26 mouse cellular contexts compared by ENCODE assay signal in genomic region chr13:97954956-97955496, GRCm38 (mm10).
A peak's percentile ranks its signal among the peaks of the same experiment; 100 is the strongest.
DNase-seq lines count a peak whose midpoint lies in the region; ATAC-seq and TF ChIP-seq lines count a peak whose summit lies in the region.
"Had no signal": no experiment of that assay in that cellular context is flagged by ENCODE, and none has a peak within 500 bp of the region (broad histone marks: within the 10 kb centered on the region; RNA-seq: fewer than 3 reads in every experiment).

No protein-coding gene starts in this region.

- 31% methylated on average over 7 of the region's 7 CpGs for WGBS in heart, adult 2 months
- WGBS in intestine, embryonic 15.5 days: 30% methylated on average over 7 of the region's 7 CpGs
- 42% methylated on average over 7 of the region's 7 CpGs for WGBS in intestine, postnatal 0 days
- 31% methylated on average over 7 of the region's 7 CpGs for WGBS in limb, embryonic 13.5 days
- WGBS in limb, embryonic 10.5 days: 33% methylated on average over 7 of the region's 7 CpGs
- WGBS in limb, embryonic 14.5 days: 30% methylated on average over 7 of the region's 7 CpGs

- no peaks in the 10 kb centered on the region for H3K36me3 ChIP-seq in heart, adult 2 months (ENCODE audit: control insufficient read depth, insufficient read depth, low read length)
- no peaks in the 10 kb centered on the region for H3K36me3 ChIP-seq in intestine, embryonic 15.5 days
- peaks cover 6% of the 10 kb centered on the region; the same call in 1 of the 2 replicates for H3K36me3 ChIP-seq in intestine, postnatal 0 days (ENCODE audit: control insufficient read depth, insufficient read depth)
- H3K36me3 ChIP-seq in limb, embryonic 13.5 days: peaks cover 40% of the 10 kb centered on the region
- peaks cover 10% of the 10 kb centered on the region; the same call in 1 of the 2 replicates for H3K36me3 ChIP-seq in limb, embryonic 10.5 days
- H3K36me3 ChIP-seq in limb, embryonic 14.5 days (ENCODE audit: control insufficient read depth, insufficient read depth, low read length): peaks cover 26% of the 10 kb centered on the region
- H3K36me3 ChIP-seq: embryonic facial prominence, embryonic 12.5 days; liver, embryonic 15.5 days had no signal

- no peak overlapping the region for H3K27ac ChIP-seq in heart, adult 2 months
- H3K27ac ChIP-seq in intestine, embryonic 15.5 days: no peak overlapping the region
- no peak overlapping the region for H3K27ac ChIP-seq in intestine, postnatal 0 days (ENCODE audit: low read depth, low read length)
- no peak overlapping the region for H3K27ac ChIP-seq in limb, embryonic 13.5 days
- H3K27ac ChIP-seq in limb, embryonic 10.5 days: no peak overlapping the region
- no peak overlapping the region for H3K27ac ChIP-seq in limb, embryonic 14.5 days (replicated peaks; ENCODE audit: low read depth, low read length)
- H3K27ac ChIP-seq: embryonic facial prominence, embryonic 12.5 days; gastrocnemius, adult 2 months; hindbrain, embryonic 12.5 days; liver, embryonic 15.5 days; lung, embryonic 15.5 days had no signal

- no peaks in the 10 kb centered on the region for H3K9me3 ChIP-seq in intestine, embryonic 15.5 days
- no peaks in the 10 kb centered on the region for H3K9me3 ChIP-seq in intestine, postnatal 0 days (ENCODE audit: control insufficient read depth)
- no peaks in the 10 kb centered on the region for H3K9me3 ChIP-seq in limb, embryonic 13.5 days
- no peaks in the 10 kb centered on the region for H3K9me3 ChIP-seq in limb, embryonic 10.5 days (replicated peaks)
- no peaks in the 10 kb centered on the region for H3K9me3 ChIP-seq in limb, embryonic 14.5 days (ENCODE audit: control insufficient read depth, low read length)
- H3K9me3 ChIP-seq: embryonic facial prominence, embryonic 12.5 days; hindbrain, embryonic 12.5 days; liver, embryonic 15.5 days; lung, embryonic 15.5 days had no signal

- H3K4me1 ChIP-seq in heart, adult 2 months (ENCODE audit: control insufficient read depth, insufficient read depth, low read length): 0 out of 2 replicates have a peak, but pooled peaks cover 2% of the 10 kb centered on the region
- H3K4me1 ChIP-seq in intestine, embryonic 15.5 days (replicated peaks): peaks cover 5% of the 10 kb centered on the region; the same call in 1 of the 2 replicates
- no peaks in the 10 kb centered on the region for H3K4me1 ChIP-seq in intestine, postnatal 0 days (replicated peaks; ENCODE audit: control insufficient read depth, insufficient read depth, low read length)
- H3K4me1 ChIP-seq in limb, embryonic 13.5 days: peaks cover 8% of the 10 kb centered on the region; the same call in 1 of the 2 replicates
- 0 out of 2 replicates have a peak, but pooled peaks cover 3% of the 10 kb centered on the region for H3K4me1 ChIP-seq in limb, embryonic 10.5 days
- H3K4me1 ChIP-seq in limb, embryonic 14.5 days (ENCODE audit: control insufficient read depth, insufficient read depth, low read length): peaks cover 11% of the 10 kb centered on the region
- H3K4me1 ChIP-seq: embryonic facial prominence, embryonic 12.5 days; liver, embryonic 15.5 days had no signal

- peak; percentile 86 for DNase-seq in heart, adult 11 months
- no peak for DNase-seq in heart, adult 2 months
- no peak for DNase-seq in limb, embryonic 10.5 days (ENCODE audit: low spot score)
- DNase-seq in limb, embryonic 14.5 days (ENCODE audit: low spot score): peak; percentile 48
- DNase-seq in left cerebral cortex, postnatal 4 days: no peak
- DNase-seq: adrenal gland, adult 2 months; adrenal gland, postnatal 36 days; cerebellum, adult 2 months; cerebellum, postnatal 25 days; gastrocnemius, adult 2 months; right cerebral cortex, postnatal 25 days; spleen, adult 18-20 months; thymus, postnatal 14 days had no signal

- no peaks in the 10 kb centered on the region for H3K27me3 ChIP-seq in heart, adult 2 months (ENCODE audit: control insufficient read depth, insufficient read depth, low read length)
- no peaks in the 10 kb centered on the region for H3K27me3 ChIP-seq in intestine, embryonic 15.5 days (replicated peaks)
- no peaks in the 10 kb centered on the region for H3K27me3 ChIP-seq in intestine, postnatal 0 days (replicated peaks; ENCODE audit: control insufficient read depth, insufficient read depth, low read length)
- H3K27me3 ChIP-seq in limb, embryonic 13.5 days: no peaks in the 10 kb centered on the region
- peaks cover 5% of the 10 kb centered on the region for H3K27me3 ChIP-seq in limb, embryonic 10.5 days (ENCODE audit: low read depth, poor library complexity, severe bottlenecking)
- no peaks in the 10 kb centered on the region for H3K27me3 ChIP-seq in limb, embryonic 14.5 days (ENCODE audit: control insufficient read depth, insufficient read depth, low read length)
- H3K27me3 ChIP-seq: embryonic facial prominence, embryonic 12.5 days; hindbrain, embryonic 12.5 days; liver, embryonic 15.5 days; lung, embryonic 15.5 days had no signal

- no peak overlapping the region for H3K9ac ChIP-seq in heart, adult 2 months (ENCODE audit: low read depth, low read length)
- H3K9ac ChIP-seq in intestine, embryonic 15.5 days: peak overlapping the region; percentile 8; the same call in 1 of the 2 replicates
- H3K9ac ChIP-seq in intestine, postnatal 0 days (ENCODE audit: low read depth, low read length): no peak overlapping the region
- H3K9ac ChIP-seq in limb, embryonic 13.5 days: no peak overlapping the region
- H3K9ac ChIP-seq in limb, embryonic 14.5 days (ENCODE audit: low read depth, low read length, severe bottlenecking): no peak overlapping the region
- H3K9ac ChIP-seq: embryonic facial prominence, embryonic 12.5 days; hindbrain, embryonic 12.5 days; liver, embryonic 15.5 days; lung, embryonic 15.5 days had no signal

- no peak for ATAC-seq in intestine, embryonic 15.5 days
- ATAC-seq in intestine, postnatal 0 days: no peak
- ATAC-seq in limb, embryonic 13.5 days (ENCODE audit: low FRiP score, low read depth): peak; percentile 61; the same call in 1 of the 2 replicates
- no peak; the same call in 1 of the 2 replicates for ATAC-seq in limb, embryonic 14.5 days (ENCODE audit: low FRiP score, low read depth)
- ATAC-seq: activated CD4-positive, CD25-positive, alpha-beta regulatory T cell, adult 4 months; CD4-positive, CD25-positive, alpha-beta regulatory T cell, adult 4 months; forebrain, embryonic 16.5 days; midbrain, embryonic 16.5 days had no signal

- no peak overlapping the region for H3K4me2 ChIP-seq in intestine, embryonic 15.5 days (replicated peaks)
- no peak overlapping the region for H3K4me2 ChIP-seq in intestine, postnatal 0 days (replicated peaks; ENCODE audit: low read depth)
- no peak overlapping the region for H3K4me2 ChIP-seq in limb, embryonic 13.5 days (replicated peaks)
- H3K4me2 ChIP-seq in limb, embryonic 14.5 days (replicated peaks; ENCODE audit: low read depth, low read length, severe bottlenecking): no peak overlapping the region
- H3K4me2 ChIP-seq: embryonic facial prominence, embryonic 12.5 days; hindbrain, embryonic 12.5 days; liver, embryonic 15.5 days; lung, embryonic 15.5 days; midbrain, embryonic 11.5 days had no signal

- TF ChIP-seq CTCF in heart, adult 2 months (IDR thresholded peaks at IDR 0.05): no peak
- no peak for TF ChIP-seq CTCF in intestine, postnatal 0 days (IDR thresholded peaks at IDR 0.05; ENCODE audit: low read depth)

- no peak for TF ChIP-seq EP300 in heart, adult 2 months (IDR thresholded peaks at IDR 0.05; ENCODE audit: insufficient read depth, low read depth, low read length)

- H3K4me3 ChIP-seq in heart, adult 2 months: no peak overlapping the region
- no peak overlapping the region for H3K4me3 ChIP-seq in intestine, embryonic 15.5 days (replicated peaks)
- no peak overlapping the region for H3K4me3 ChIP-seq in intestine, postnatal 0 days (ENCODE audit: low read depth, low read length)
- no peak overlapping the region for H3K4me3 ChIP-seq in limb, embryonic 13.5 days
- H3K4me3 ChIP-seq in limb, embryonic 10.5 days: no peak overlapping the region
- no peak overlapping the region for H3K4me3 ChIP-seq in limb, embryonic 14.5 days (replicated peaks; ENCODE audit: low read length)
- H3K4me3 ChIP-seq: embryonic facial prominence, embryonic 12.5 days; erythroblast, embryonic 14.5 days; gastrocnemius, adult 2 months; hindbrain, embryonic 12.5 days; liver, embryonic 15.5 days; lung, embryonic 15.5 days had no signal

- H3K79me2 ChIP-seq in heart, adult 2 months (replicated peaks; ENCODE audit: control insufficient read depth, insufficient read depth, low read length): no peaks in the 10 kb centered on the region

- intact Hi-C loops in heart, adult 2 months (cut with DNase I): no loop called here
- intact Hi-C loops in left cerebral cortex, postnatal 4 days (cut with DNase I): no loop called here

- no peak for TF ChIP-seq POLR2A in heart, adult 2 months (IDR thresholded peaks at IDR 0.05; ENCODE audit: insufficient read depth, low read depth, low read length)
- TF ChIP-seq POLR2A in limb, embryonic 14.5 days (IDR thresholded peaks at IDR 0.05; ENCODE audit: borderline replicate concordance, extremely low read depth, insufficient read depth, insufficient read length): no peak

Comparison
In these comparisons a context has a peak if more than half of its experiments do, and no peak if none do; other contexts are left out.
1. DNase-seq: peak in heart, adult 11 months (single experiment) and limb, embryonic 14.5 days (single experiment); none in heart, adult 2 months (0 of 2), limb, embryonic 10.5 days (single experiment) and left cerebral cortex, postnatal 4 days (single experiment).